Mouse (Mus musculus) T-helper 1 cell (primary cell): Measurements from ENCODE around the gene Gm36864.
"Not testable (repeated sequence)": the region's sequence is repeated elsewhere in the genome, so short reads cannot be mapped to it uniquely, and the experiment has no call there.

Experiments
- in situ Hi-C: fragments of 300-600 bp; cut with MboI, MseI; formaldehyde crosslinking; loops from one replicate; pipeline ENCODE4 v1.15.1; 2025; ENCODE audit warnings: high pct_unique_total_duplicates

The Gm36864 gene

GRCm38 (mm10) chr7:44235909-44236308 lies at the start of gene Gm36864:
Gm36864 (plus strand) TSS chr7:44236177.
- in situ Hi-C loops, result no loop called here

- in situ Hi-C loops, result not testable (repeated sequence)
Observed at GRCm38 (mm10) chr7:44186516-44186915, 49.5 kb upstream of the Gm36864 start.

GRCm38 (mm10) chr7:44187936-44188335 lies 48.0 kb upstream of the Gm36864 start, which contains the start of gene Klk1b24:
Klk1b24 (plus strand) TSS chr7:44188236.
- in situ Hi-C loops, result not testable (repeated sequence)

DNA sequence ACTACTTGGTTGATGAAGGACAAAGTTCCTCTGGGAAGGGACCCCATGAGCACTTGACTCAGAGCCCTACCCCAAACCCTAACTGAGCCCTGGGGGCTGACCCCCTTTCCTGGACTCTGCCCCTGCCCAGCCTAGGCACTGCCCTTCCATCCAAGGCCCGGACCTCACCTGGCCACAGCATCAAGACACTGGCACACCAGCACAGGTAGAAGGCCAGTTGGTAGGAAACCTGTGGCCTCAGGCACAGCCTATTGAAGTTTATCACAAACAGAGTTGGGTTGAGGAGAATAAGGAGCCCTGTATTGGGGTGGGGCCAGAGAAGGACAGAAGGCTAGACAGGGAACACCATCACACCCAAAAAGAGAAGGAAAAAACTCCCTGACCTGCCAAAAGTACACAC lies 42.5 kb upstream of the Gm36864 start:
- in situ Hi-C loops, result not testable (repeated sequence)

DNA sequence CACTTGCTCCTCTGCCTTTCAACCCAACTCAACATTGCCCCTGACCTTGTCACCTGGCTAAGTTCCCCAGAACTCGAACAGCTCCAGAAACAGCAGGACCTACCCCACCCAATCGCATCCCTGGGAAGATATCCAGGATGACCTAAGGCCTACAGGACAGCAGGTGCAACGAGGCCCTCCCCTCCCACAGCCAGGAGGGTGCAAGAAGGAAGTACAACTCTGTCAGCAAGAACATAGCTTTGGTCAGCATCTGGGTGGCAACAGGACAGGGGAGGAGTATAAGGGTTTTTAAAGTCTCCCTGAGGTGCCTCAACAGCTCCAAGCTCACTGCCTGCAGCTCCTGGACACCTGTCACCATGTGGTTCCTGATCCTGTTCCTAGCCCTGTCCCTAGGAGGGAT lies 38.1 kb upstream of the Gm36864 start, which contains the start of gene Klk1b3:
TSS of gene Klk1b3 (plus strand) at position 301 of the 400 bp plus-strand sequence.
- in situ Hi-C loops, result no loop called here

DNA sequence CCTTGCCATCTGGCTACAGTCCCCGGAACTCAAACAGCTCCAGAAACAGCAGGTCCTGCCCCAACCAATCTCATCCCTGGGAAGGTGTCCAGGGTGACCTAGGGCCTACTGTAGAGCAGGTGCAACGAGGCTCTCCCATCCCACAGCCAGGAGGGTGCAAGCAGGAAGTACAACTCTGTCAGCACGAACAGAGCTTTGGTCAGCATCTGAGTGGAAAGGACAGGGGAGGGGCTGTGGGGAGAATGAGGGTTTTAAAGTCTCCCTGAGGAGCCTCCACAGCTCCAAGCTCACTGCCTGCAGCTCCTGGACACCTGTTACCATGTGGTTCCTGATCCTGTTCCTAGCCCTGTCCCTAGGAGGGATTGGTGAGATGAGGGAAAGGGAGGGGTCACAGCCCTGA lies 28.8 kb upstream of the Gm36864 start, which contains the start of gene Klk1b4:
TSS of gene Klk1b4 (plus strand) at position 301 of the 400 bp plus-strand sequence.
- in situ Hi-C loops, result not testable (repeated sequence)

- in situ Hi-C loops, result no loop called here
Observed at GRCm38 (mm10) chr7:44208307-44208706, 27.7 kb upstream of the Gm36864 start.

DNA sequence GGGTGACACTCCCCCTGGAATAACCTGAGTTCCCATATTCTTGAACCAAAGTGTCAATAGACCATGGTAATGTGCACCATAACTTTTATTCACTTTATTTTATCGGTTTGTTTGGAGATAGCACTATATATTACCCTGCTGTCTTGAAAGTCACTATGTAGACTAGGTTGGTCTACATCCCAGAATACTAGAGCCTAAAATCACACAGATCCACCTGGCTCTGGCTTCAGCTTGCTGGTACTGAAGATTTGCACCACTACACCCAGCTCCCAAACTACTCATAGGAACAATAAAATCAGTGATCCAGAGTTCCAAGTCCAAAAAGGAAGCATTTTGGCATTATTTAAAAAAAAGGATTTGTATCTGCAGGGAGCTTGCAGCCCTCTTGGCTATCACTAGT lies 20.3 kb upstream of the Gm36864 start, which contains the start of gene Klk1b5:
TSS of gene Klk1b5 (plus strand) at position 301 of the 400 bp plus-strand sequence.
- in situ Hi-C loops, result no loop called here

GRCm38 (mm10) chr7:44221601-44222000 lies 14.4 kb upstream of the Gm36864 start:
- in situ Hi-C loops, result not testable (repeated sequence)

- in situ Hi-C loops, result not testable (repeated sequence)
Observed at GRCm38 (mm10) chr7:44222335-44222734, 13.6 kb upstream of the Gm36864 start.

DNA sequence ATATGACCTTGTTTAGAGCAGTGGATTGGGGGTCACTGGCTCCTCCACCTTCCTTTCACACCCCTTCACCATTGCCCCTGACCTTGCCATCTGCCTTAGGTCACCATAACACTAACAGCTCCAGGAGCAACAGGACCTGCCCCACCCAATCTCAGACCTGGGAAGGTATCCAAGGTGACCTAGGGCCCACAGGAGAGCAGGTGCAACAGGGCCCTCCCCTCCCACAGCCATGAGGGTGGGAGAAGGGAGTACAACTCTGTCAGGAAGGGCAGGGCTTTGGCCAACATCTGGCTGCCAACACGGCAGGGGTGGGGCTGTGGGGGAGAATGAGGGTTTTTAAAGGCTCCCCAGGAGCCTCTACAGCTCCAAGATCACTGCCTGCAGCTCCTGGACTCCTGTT lies 10.9 kb upstream of the Gm36864 start, which contains the start of gene Klk1:
TSS of gene Klk1 (plus strand) at position 285 of the 400 bp plus-strand sequence.
- in situ Hi-C loops, result no loop called here

DNA sequence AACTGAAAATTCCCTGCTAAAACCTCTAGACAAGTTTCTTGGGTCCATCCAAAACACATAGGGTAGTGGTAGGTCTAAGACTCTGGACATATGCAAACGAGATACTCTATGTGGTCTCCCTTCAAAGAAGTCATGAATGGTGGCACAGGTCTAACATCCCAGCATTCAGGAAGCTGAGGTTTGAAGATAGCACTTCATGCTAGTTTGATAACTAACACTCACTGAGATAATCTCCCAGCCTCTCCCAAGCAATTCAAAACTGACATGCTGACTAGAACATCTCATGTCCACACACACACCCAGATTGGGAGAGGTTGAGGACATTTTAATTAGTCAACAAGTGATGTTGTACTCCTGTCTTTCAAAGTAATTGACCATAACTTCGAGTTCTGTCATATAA lies 3.9 kb downstream of the Gm36864 start:
- in situ Hi-C loops, result no loop called here

DNA sequence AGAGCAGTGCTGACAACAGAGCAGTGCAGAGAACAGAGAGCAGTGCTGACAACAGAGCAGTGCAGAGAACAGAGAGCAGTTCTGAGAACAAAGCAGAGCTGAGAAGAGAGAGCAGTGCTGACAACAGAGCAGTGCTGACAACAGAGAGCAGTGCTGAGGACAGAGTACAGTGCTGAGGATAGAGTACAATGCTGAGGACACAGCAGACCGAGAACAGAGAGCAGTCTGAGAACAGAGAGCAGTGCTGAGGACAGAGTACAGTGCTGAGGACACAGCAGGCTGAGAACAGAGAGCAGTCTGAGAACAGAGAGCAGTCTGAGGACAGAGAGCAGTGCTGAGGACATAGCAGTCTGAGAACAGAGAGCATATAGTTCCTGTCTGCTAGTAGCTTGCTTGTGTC lies 4.7 kb downstream of the Gm36864 start:
- in situ Hi-C loops, result no loop called here

DNA sequence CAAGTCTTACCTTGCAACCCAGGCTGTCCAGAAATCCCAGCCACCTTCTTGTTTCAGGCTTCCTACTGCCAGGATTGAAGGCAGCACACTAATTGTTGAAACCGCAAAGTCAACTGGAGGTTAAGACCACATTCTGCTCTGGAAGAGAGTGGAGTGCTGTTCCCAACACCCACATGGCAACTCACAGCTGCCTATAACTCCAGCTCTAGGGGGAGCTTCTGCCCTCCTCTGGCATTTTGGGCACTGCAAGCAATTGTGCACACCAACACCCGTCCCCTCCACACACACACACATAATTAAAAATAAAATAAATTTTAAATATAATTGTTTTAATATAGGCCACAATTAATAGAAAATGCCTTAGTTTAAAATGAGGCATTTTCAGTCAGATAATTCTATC lies 5.2 kb downstream of the Gm36864 start:
- in situ Hi-C loops, result no loop called here

DNA sequence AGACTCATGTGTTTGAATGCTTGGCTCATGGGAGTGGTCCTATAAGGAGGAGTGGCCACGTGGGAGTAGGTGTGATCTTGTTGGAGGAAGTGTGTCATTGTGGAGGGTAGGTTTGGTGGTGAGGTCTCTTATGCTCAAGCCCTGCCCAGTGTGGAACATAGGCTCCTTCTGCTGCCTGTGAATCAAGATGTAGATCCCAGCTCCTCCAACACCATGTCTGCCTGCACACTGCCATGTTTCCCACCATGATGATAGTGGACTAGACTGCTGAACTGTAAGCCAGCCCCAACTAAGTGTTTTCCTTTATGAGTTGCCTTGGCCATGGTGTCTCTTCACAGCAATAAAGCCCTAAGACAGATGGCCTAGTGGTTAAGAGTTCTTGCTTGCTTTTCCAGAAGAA lies 8.1 kb downstream of the Gm36864 start:
- in situ Hi-C loops, result no loop called here

DNA sequence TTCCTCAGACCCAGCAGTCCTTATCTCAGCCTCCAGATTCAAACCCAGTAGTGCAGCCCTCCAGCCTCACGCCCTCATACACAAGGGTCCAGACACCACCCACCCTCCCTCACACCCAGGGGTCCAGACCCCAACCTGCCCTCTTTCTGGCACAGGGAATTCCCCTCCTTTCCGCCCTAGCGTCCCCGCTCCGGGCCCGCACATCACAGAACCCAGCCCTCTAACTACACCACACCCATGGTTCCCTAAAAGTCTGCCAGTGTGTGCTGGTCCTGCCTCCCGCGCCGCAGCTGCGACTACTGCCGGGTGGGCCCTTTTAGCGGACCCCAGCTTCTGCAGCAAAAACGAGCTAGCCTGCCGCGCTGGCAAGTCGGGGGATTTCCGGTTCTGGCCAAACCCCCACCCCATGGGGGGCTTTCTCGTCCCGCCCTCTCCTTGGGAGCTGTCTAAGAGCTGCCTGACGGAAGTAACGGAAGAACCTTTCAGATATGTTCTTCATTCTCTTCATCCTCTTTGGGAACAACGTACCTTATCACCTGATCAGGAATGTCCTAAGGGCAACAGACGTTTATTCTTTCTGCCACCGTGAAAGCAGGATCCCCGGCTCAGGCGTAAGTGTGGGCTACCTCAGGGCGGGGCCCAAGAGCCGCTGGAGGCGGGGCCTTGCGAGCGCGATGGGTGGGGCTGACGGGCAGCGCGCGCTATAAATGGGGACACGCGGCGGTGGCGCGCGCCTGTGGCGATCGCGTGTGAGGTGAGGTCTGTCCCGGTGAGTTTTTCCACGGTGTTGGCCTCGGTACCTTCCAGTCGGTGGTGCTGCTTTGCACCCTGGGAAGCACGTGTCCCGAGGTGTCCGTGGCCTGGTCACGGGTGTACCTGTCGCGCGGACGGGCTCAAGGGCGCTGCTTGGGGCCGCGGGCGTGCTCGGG lies 10.3 kb downstream of the Gm36864 start, which contains the start of the genes 1700028J19Rik and 2410002F23Rik:
TSS of gene 1700028J19Rik (minus strand) at position 641 of the 929 bp plus-strand sequence.
TSS of gene 2410002F23Rik (plus strand) at position 668 of the 929 bp plus-strand sequence.
- in situ Hi-C loops, result no loop called here

GRCm38 (mm10) chr7:44246984-44247470 lies 11.1 kb downstream of the Gm36864 start:
- in situ Hi-C loops, result no loop called here

DNA sequence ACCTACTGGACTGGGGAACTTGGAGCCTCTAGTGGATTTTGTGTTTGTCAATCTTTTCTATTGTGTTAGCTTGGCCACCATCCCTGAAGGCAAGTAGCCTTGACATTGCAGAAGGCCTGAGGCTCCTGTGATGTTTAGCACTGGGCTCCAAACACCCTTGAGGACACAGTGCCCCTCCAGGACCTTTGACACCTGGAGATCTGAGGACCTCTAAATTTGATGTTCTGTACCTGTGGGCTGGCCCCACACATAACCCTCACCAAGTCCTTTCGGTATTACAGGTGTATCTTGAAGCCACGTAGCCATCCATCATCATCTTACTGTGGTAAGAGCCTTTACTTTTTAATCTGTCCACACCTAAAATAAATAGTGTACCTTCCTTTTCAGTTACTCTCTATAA lies 12.0 kb downstream of the Gm36864 start:
- in situ Hi-C loops, result no loop called here

- in situ Hi-C loops, result no loop called here
Observed at GRCm38 (mm10) chr7:44249248-44249647, 13.3 kb downstream of the Gm36864 start.

GRCm38 (mm10) chr7:44250732-44251275 lies 14.8 kb downstream of the Gm36864 start:
- in situ Hi-C loops, result not testable (repeated sequence)

DNA sequence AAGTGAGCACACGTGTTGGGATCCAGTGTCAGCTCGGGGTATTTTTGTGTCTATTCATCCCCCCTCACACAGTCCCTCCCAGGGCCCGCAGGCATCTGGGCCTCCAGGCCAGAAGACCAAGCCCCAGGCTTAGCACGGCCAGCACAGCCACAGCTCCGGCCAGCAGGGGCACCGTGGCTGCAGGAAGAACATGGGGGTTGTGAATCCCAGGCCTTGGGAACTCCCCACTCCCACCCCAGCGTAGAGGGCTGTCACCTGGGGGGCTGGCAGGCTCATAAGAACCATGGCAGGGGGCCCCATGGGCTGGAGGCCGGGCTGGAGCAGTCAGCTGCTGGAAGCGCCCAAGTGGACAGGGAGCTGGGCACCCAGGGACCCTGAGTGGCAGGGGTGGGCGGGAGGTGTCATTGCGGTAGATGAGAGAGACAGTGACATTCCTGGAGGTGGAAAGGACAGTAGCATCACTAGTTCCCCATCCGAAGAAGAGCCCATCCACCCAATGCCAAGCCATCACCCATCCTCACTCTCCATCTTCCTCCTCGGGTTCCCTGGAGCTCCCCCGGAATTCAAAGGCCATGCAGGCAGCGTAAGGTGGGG lies 17.1 kb downstream of the Gm36864 start:
- in situ Hi-C loops, result no loop called here

- in situ Hi-C loops, result no loop called here
Observed at GRCm38 (mm10) chr7:44254930-44255329, 19.0 kb downstream of the Gm36864 start.
